Mouse (Mus musculus) neural tube, embryonic 13.5 days (tissue): ENCODE measurements at regions not wholly inside any gene's neighbourhood (a gene's known extent, or its start where the extent isn't known, plus 50 kb on each side); places are given as distances from the start of the nearest gene placed in this dataset.

Source experiments
- ATAC-seq: fragments of 200-750 bp; cut with Nextera tagmentation; 2 replicates; pipeline ENCODE4 v1.8.0; 2017; ENCODE audit warnings: low read depth, mild to moderate bottlenecking, moderate TSS enrichment, moderate library complexity
- H3K27ac ChIP-seq: fragments of 300-500 bp; sonication (generic); replicated peaks from 2 replicates; pipeline ENCODE4 v1.5.1; 2015; ENCODE audit warnings: moderate library complexity, mild to moderate bottlenecking, inconsistent platforms
- H3K27me3 ChIP-seq: fragments of 300-500 bp; sonication (generic); 2 replicates; pipeline ENCODE4 v1.6.1; 2015; ENCODE audit warnings: mild to moderate bottlenecking, inconsistent platforms
- H3K36me3 ChIP-seq: fragments of 300-500 bp; sonication (generic); 2 replicates; pipeline ENCODE4 v1.6.1; 2015; ENCODE audit warnings: mild to moderate bottlenecking, inconsistent platforms
- H3K4me1 ChIP-seq: fragments of 300-500 bp; sonication (generic); replicated peaks from 2 replicates; pipeline ENCODE4 v1.6.1; 2015; ENCODE audit warnings: inconsistent platforms
- H3K4me2 ChIP-seq: fragments of 300-500 bp; sonication (generic); 2 replicates; pipeline ENCODE4 v1.6.1; 2015; ENCODE audit warnings: inconsistent platforms, mild to moderate bottlenecking, moderate library complexity
- H3K4me3 ChIP-seq: fragments of 300-500 bp; sonication (generic); 2 replicates; pipeline ENCODE4 v1.5.1; 2015; ENCODE audit warnings: mild to moderate bottlenecking, inconsistent platforms
- H3K9ac ChIP-seq: fragments of 300-500 bp; sonication (generic); 2 replicates; pipeline ENCODE4 v1.6.1; 2015; ENCODE audit warnings: moderate library complexity, mild to moderate bottlenecking, inconsistent platforms
- H3K9me3 ChIP-seq: fragments of 300-500 bp; sonication (generic); 2 replicates; pipeline ENCODE4 v1.6.1; 2016; ENCODE audit warnings: inconsistent platforms
- WGBS: fragments of 180-500 bp; shearing (Covaris S2); methylation state at CpG from one replicate; pipeline ENCODE4 v1.1.7; 2015; 5-methylcytosine and 5-hydroxymethylcytosine counted together

GRCm38 (mm10) chr15:61294616-61295015, 371.8 kb upstream of the A1bg start:
- no peaks in the 10 kb centered on the region for H3K4me1 ChIP-seq
- H3K4me3 ChIP-seq, result no peak overlapping the region
- no peak for ATAC-seq
- no peak overlapping the region for H3K9ac ChIP-seq
- H3K27me3 ChIP-seq, result no peaks in the 10 kb centered on the region
- H3K4me2 ChIP-seq, result no peak overlapping the region
- no peak overlapping the region for H3K27ac ChIP-seq
- WGBS, result 94% methylated on average over 2 of the region's 2 CpGs
- no peaks in the 10 kb centered on the region for H3K9me3 ChIP-seq
- no peaks in the 10 kb centered on the region for H3K36me3 ChIP-seq

GRCm38 (mm10) chr15:61294131-61294530, 371.3 kb upstream of the A1bg start:
- H3K36me3 ChIP-seq, result no peaks in the 10 kb centered on the region
- no peak overlapping the region for H3K4me3 ChIP-seq
- H3K4me2 ChIP-seq, result no peak overlapping the region
- H3K9ac ChIP-seq, result no peak overlapping the region
- ATAC-seq, result no peak
- H3K4me1 ChIP-seq, result no peaks in the 10 kb centered on the region
- H3K9me3 ChIP-seq, result no peaks in the 10 kb centered on the region
- WGBS, result 77% methylated on average over 4 of the region's 4 CpGs
- H3K27ac ChIP-seq, result no peak overlapping the region
- no peaks in the 10 kb centered on the region for H3K27me3 ChIP-seq

- no peaks in the 10 kb centered on the region for H3K36me3 ChIP-seq
- H3K27ac ChIP-seq, result no peak overlapping the region
- H3K27me3 ChIP-seq, result no peaks in the 10 kb centered on the region
- no peak for ATAC-seq
- H3K9me3 ChIP-seq, result no peaks in the 10 kb centered on the region
- H3K4me1 ChIP-seq, result no peaks in the 10 kb centered on the region
- H3K9ac ChIP-seq, result no peak overlapping the region
- WGBS, result 36% methylated on average over 4 of the region's 4 CpGs
- no peak overlapping the region for H3K4me3 ChIP-seq
- no peak overlapping the region for H3K4me2 ChIP-seq
Observed at GRCm38 (mm10) chr15:61268766-61269165, 346.0 kb upstream of the A1bg start.

- WGBS, result 74% methylated on average over 2 of the region's 2 CpGs
- Histone ChIP-seq H3K9ac (no peak overlapping the region), H3K27ac (no peak overlapping the region), H3K4me3 (no peak overlapping the region), H3K27me3 (no peaks in the 10 kb centered on the region), H3K36me3 (no peaks in the 10 kb centered on the region), H3K4me1 (no peaks in the 10 kb centered on the region), H3K4me2 (no peak overlapping the region), H3K9me3 (no peaks in the 10 kb centered on the region)
- no peak for ATAC-seq
Observed at GRCm38 (mm10) chr15:61259047-61259446, 336.2 kb upstream of the A1bg start.

- Histone ChIP-seq H3K4me2 (no peak overlapping the region), H3K9ac (no peak overlapping the region), H3K27me3 (no peaks in the 10 kb centered on the region), H3K27ac (no peak overlapping the region), H3K4me1 (no peaks in the 10 kb centered on the region; the same call in 1 of the 2 replicates), H3K36me3 (no peaks in the 10 kb centered on the region), H3K4me3 (no peak overlapping the region), H3K9me3 (no peaks in the 10 kb centered on the region)
- no peak for ATAC-seq
- 88% methylated on average over 2 of the region's 2 CpGs for WGBS
Observed at GRCm38 (mm10) chr15:61244511-61244910, 321.7 kb upstream of the A1bg start.

GRCm38 (mm10) chr15:61242161-61242681, 319.4 kb upstream of the A1bg start:
- WGBS, result 75% methylated on average over 2 of the region's 2 CpGs
- Histone ChIP-seq H3K4me3 (no peak overlapping the region), H3K27me3 (no peaks in the 10 kb centered on the region), H3K9me3 (no peaks in the 10 kb centered on the region), H3K9ac (no peak overlapping the region), H3K4me1 (no peaks in the 10 kb centered on the region; the same call in 1 of the 2 replicates), H3K27ac (no peak overlapping the region), H3K4me2 (no peak overlapping the region), H3K36me3 (no peaks in the 10 kb centered on the region)
- no peak for ATAC-seq

GRCm38 (mm10) chr15:61241741-61242140, 318.9 kb upstream of the A1bg start:
- Histone ChIP-seq H3K4me1 (no peaks in the 10 kb centered on the region; the same call in 1 of the 2 replicates), H3K9ac (no peak overlapping the region), H3K27ac (no peak overlapping the region), H3K27me3 (no peaks in the 10 kb centered on the region), H3K9me3 (no peaks in the 10 kb centered on the region), H3K4me2 (no peak overlapping the region), H3K36me3 (no peaks in the 10 kb centered on the region), H3K4me3 (no peak overlapping the region)
- whole genome bisulfite sequencing, result 91% methylated on average over 1 of the region's 1 CpGs
- ATAC-seq, result no peak

- Histone ChIP-seq H3K36me3 (no peaks in the 10 kb centered on the region), H3K27me3 (no peaks in the 10 kb centered on the region), H3K27ac (no peak overlapping the region), H3K9ac (no peak overlapping the region), H3K9me3 (no peaks in the 10 kb centered on the region), H3K4me3 (no peak overlapping the region), H3K4me2 (no peak overlapping the region), H3K4me1 (no peaks in the 10 kb centered on the region; the same call in 1 of the 2 replicates)
- ATAC-seq, result no peak
Observed at GRCm38 (mm10) chr15:61240344-61240743, 317.5 kb upstream of the A1bg start.

GRCm38 (mm10) chr15:61239414-61239813, 316.6 kb upstream of the A1bg start:
- Histone ChIP-seq H3K27me3 (no peaks in the 10 kb centered on the region), H3K9me3 (no peaks in the 10 kb centered on the region), H3K27ac (no peak overlapping the region), H3K4me2 (no peak overlapping the region), H3K36me3 (no peaks in the 10 kb centered on the region), H3K4me3 (no peak overlapping the region), H3K4me1 (no peaks in the 10 kb centered on the region; the same call in 1 of the 2 replicates), H3K9ac (no peak overlapping the region)
- no peak for ATAC-seq
- 76% methylated on average over 7 of the region's 7 CpGs for WGBS

- ATAC-seq, result no peak
Observed at GRCm38 (mm10) chr15:61238996-61239395, 316.2 kb upstream of the A1bg start.

GRCm38 (mm10) chr15:61229579-61229978, 306.8 kb upstream of the A1bg start:
- no peaks in the 10 kb centered on the region for H3K36me3 ChIP-seq
- 75% methylated on average over 3 of the region's 3 CpGs for WGBS
- no peaks in the 10 kb centered on the region for H3K27me3 ChIP-seq
- no peak overlapping the region for H3K4me3 ChIP-seq
- no peak for ATAC-seq
- H3K4me2 ChIP-seq, result no peak overlapping the region
- H3K9ac ChIP-seq, result no peak overlapping the region
- no peaks in the 10 kb centered on the region for H3K4me1 ChIP-seq
- H3K9me3 ChIP-seq, result no peaks in the 10 kb centered on the region
- no peak overlapping the region for H3K27ac ChIP-seq

More at GRCm38 (mm10) chr15:61238996-61239395, 316.2 kb upstream of the A1bg start:
- no peak overlapping the region for H3K27ac ChIP-seq
- H3K9ac ChIP-seq, result no peak overlapping the region
- no peak overlapping the region for H3K4me3 ChIP-seq
- no peaks in the 10 kb centered on the region for H3K36me3 ChIP-seq
- WGBS, result 63% methylated on average over 12 of the region's 12 CpGs
- no peaks in the 10 kb centered on the region for H3K9me3 ChIP-seq
- no peaks in the 10 kb centered on the region for H3K27me3 ChIP-seq
- no peaks in the 10 kb centered on the region; the same call in 1 of the 2 replicates for H3K4me1 ChIP-seq
- no peak overlapping the region for H3K4me2 ChIP-seq

GRCm38 (mm10) chr15:61222923-61223322, 300.1 kb upstream of the A1bg start:
- 77% methylated on average over 1 of the region's 1 CpGs for WGBS

GRCm38 (mm10) chr15:61210161-61210560, 287.3 kb upstream of the A1bg start:
- Histone ChIP-seq H3K4me1 (no peaks in the 10 kb centered on the region), H3K4me2 (no peak overlapping the region), H3K27me3 (no peaks in the 10 kb centered on the region), H3K9ac (no peak overlapping the region), H3K4me3 (no peak overlapping the region), H3K36me3 (no peaks in the 10 kb centered on the region), H3K27ac (no peak overlapping the region), H3K9me3 (no peaks in the 10 kb centered on the region)
- no peak for ATAC-seq

More at GRCm38 (mm10) chr15:61222923-61223322, 300.1 kb upstream of the A1bg start:
- Histone ChIP-seq H3K4me2 (no peak overlapping the region), H3K27ac (no peak overlapping the region), H3K36me3 (no peaks in the 10 kb centered on the region), H3K4me3 (no peak overlapping the region), H3K9me3 (no peaks in the 10 kb centered on the region), H3K27me3 (no peaks in the 10 kb centered on the region), H3K4me1 (no peaks in the 10 kb centered on the region), H3K9ac (no peak overlapping the region)
- ATAC-seq, result no peak
